Mouse (Mus musculus) left cerebral cortex, adult 11 months (tissue): ENCODE data around the gene Slc17a8.

Source experiments
- DNase-seq: peaks from one replicate; pipeline ENCODE4 v3.0.0; 2022; ENCODE audit warnings: low spot score

Slc17a8 gene

GRCm38 (mm10) chr10:89525823-89526222 lies 95.2 kb downstream of the Slc17a8 start:
- DNase-seq = no peak
